Mouse (Mus musculus) heart, adult 2 months (tissue): ENCODE measurements around the gene Tbc1d23.

Source experiments
- CTCF ChIP-seq: fragments of 200-600 bp; IDR thresholded peaks from 2 replicates; pipeline ENCODE4 v1.8.1; 2022; ENCODE audit warnings: antibody characterized with exemption, mild to moderate bottlenecking, moderate library complexity
- POLR2A ChIP-seq: fragments of 200-500 bp; IDR thresholded peaks from 2 replicates; pipeline ENCODE4 v1.6.1; 2011; ENCODE audit warnings: mild to moderate bottlenecking, low read depth, low read length, control low read depth; ENCODE audit not compliant: insufficient read depth

DNA sequence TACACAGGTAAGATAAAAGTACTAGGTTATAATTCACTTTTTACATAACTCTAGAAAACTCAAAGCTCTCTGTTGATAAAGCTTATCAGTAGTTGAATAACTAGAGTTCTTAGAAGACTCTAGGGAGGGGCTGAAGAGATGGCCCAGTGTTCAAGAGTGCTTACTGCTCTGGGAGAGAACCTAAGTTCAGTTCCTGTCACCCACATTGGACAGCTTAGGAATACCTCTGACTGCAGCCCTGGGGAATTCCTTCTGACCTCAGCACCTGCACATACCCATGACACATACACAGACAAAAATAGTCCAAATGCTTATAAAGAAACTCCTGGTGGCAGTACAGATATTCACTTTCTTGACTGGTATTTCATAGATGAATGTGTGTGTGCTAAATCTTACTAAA is 75.4 kb downstream of the Tbc1d23 start:
- no peak for TF ChIP-seq CTCF
- TF ChIP-seq POLR2A = no peak
